Mouse (Mus musculus) E14TG2a.4 (cell line): ENCODE measurements around the gene Triap1.

Source experiments
- CTCF ChIP-seq: conservative IDR thresholded peaks from 2 replicates; pipeline ENCODE4 v1.5.1; 2014; ENCODE audit warnings: low read length
- NANOG ChIP-seq: IDR thresholded peaks from 2 replicates; pipeline ENCODE4 v1.6.1; 2014; ENCODE audit warnings: borderline replicate concordance, low read length, mixed read lengths
- POU5F1 ChIP-seq: IDR thresholded peaks from 2 replicates; pipeline ENCODE4 v1.6.1; 2014; ENCODE audit warnings: low read length, borderline replicate concordance

DNA sequence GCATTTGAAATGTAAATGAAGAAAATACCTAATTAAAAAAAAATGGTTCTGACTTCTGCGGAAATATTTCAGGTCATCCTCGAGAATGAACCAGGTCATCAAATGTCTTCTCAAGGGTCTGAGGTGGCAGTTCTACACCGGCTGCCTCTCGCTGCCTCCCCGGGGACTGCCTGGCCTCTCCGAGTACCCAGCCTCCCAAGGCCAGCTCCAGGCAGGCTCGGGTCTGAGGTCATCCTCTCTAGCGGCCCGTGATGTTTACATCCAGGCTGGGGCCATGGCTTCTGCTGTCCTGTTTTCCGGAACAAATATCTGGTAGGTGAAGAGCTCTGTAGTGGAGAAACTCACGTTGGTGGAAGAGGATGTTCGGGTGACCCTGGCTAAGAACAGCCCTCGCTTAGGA lies 14.0 kb downstream of the Triap1 start:
- TF ChIP-seq CTCF = no peak
- TF ChIP-seq NANOG = no peak
- no peak for TF ChIP-seq POU5F1
